Mouse (Mus musculus): Measurements from ENCODE around the gene Rtn1.

The Rtn1 gene

GRCm38 (mm10) chr12:72229451-72230196, 179.2 kb downstream of the Rtn1 start:
- no peak for DNase-seq (ENCODE audit: low spot score)

- no peak for DNase-seq (ENCODE audit: low spot score)
Observed at GRCm38 (mm10) chr12:72227731-72228130, 181.1 kb downstream of the Rtn1 start.

- DNase-seq (ENCODE audit: low spot score), result no peak
Observed at GRCm38 (mm10) chr12:72225371-72225770, 183.5 kb downstream of the Rtn1 start.

- DNase-seq (ENCODE audit: low spot score), result no peak
Observed at GRCm38 (mm10) chr12:72223557-72224102, 185.2 kb downstream of the Rtn1 start.

- DNase-seq (ENCODE audit: low spot score), result no peak
Observed at GRCm38 (mm10) chr12:72213554-72213953, 195.3 kb downstream of the Rtn1 start.

- no peak for DNase-seq (ENCODE audit: low spot score)
Observed at GRCm38 (mm10) chr12:72200828-72201227, 208.0 kb downstream of the Rtn1 start.

GRCm38 (mm10) chr12:72197925-72198486, 210.8 kb downstream of the Rtn1 start:
- DNase-seq (ENCODE audit: low spot score), result no peak

- no peak for DNase-seq (ENCODE audit: low spot score)
Observed at GRCm38 (mm10) chr12:72197434-72197833, 211.4 kb downstream of the Rtn1 start.

GRCm38 (mm10) chr12:72184929-72185328, 223.9 kb downstream of the Rtn1 start, which contains the start of gene Ccdc175:
Ccdc175 (minus strand) TSS chr12:72185029.
- no peak for DNase-seq (ENCODE audit: low spot score)

GRCm38 (mm10) chr12:72179561-72179960, 229.3 kb downstream of the Rtn1 start:
- no peak for DNase-seq (ENCODE audit: low spot score)

GRCm38 (mm10) chr12:72178322-72178721, 230.5 kb downstream of the Rtn1 start:
- no peak for DNase-seq (ENCODE audit: low spot score)

All from layer of hippocampus, adult 9-10 months (tissue).